Mouse (Mus musculus) right cerebral cortex, postnatal 4 days (tissue): ENCODE results near the gene Cd44.

Source experiments
- DNase-seq: peaks from one replicate; pipeline ENCODE4 v3.0.0-alpha.2; 2022

The Cd44 gene

DNA sequence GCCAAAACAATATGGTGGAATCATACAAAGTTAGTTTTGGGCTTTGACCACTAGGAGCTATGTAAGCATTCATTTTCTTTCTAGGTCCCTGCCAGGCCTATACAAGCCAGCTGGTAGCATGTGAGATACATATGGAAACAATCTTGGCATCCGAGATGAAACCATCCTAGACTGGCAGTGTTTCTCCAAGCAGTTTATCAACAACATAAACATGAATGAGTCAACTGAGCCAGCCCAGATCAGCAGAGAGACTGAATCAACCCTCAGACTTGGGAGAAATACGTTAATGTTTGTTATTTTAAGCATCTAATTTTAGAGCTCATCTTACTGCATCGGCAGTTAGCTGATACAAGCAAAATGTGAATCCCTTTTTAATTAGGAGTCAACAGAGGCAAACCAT lies 93.8 kb downstream of the Cd44 start:
- DNase-seq, result no peak

- DNase-seq, result no peak
Observed at GRCm38 (mm10) chr2:102805761-102806496, 95.5 kb downstream of the Cd44 start.

DNA sequence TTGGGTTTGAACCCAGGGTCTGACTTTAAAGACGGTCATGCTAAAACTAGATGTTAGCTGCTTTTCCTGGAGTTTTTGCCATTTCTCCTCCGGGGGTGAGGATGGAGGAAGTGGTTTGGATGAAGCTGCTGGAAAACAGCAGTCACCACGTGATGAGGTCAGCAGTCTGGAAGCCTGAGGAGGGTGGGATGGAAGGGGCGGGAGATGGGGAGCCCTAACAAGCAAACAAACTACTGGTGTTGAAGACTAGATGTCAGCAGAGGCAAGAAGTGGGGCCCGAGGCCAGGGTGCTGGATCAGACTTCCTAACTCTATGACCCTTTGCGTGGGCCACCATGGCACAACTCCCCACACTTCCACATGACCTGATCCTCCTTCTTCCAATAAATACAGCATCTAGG lies 96.2 kb downstream of the Cd44 start:
- no peak for DNase-seq

GRCm38 (mm10) chr2:102804109-102804508 lies 97.4 kb downstream of the Cd44 start:
- no peak for DNase-seq

DNA sequence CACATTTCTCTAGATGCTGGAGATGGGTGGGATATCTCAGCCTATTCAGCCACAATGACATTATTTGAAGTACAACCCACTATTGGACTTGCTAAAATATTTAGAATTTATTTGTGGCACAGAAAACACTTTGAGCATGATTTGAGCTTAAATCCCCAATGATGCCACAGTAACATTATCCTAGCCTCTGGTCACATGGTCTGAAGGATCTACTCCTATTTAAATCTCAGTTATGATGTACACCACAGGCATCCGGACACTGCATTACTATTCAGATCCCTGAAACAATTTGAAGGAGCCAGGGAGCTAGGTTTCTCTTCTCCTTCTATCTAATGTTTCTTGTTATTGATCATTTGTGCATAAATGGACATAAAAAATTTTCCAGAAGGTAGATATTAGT lies 99.6 kb downstream of the Cd44 start:
- DNase-seq, result no peak

- DNase-seq, result no peak
Observed at GRCm38 (mm10) chr2:102798149-102798548, 103.3 kb downstream of the Cd44 start.

DNA sequence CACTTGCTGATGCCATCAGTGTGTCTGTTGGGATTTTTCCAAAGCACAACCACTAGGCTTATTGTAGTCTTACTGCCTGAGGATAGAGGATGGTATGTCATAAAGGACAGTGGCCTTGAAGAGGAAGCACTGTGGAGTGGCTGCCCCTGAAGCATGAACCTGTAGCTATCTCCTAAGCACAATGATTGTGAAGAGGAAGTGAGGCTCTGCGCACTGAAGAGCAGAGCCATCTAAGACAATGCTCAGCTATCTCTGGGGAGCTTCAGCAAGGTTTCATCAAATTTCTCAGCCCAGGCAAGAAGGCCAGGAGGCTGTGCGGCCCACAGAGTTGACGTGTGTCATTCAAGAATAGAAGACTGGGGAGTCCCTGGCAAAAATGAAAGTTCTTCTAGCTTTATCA lies 106.4 kb downstream of the Cd44 start:
- DNase-seq, result no peak

GRCm38 (mm10) chr2:102792804-102793203 lies 108.7 kb downstream of the Cd44 start:
- no peak for DNase-seq

GRCm38 (mm10) chr2:102791641-102792040 lies 109.8 kb downstream of the Cd44 start:
- DNase-seq, result no peak

DNA sequence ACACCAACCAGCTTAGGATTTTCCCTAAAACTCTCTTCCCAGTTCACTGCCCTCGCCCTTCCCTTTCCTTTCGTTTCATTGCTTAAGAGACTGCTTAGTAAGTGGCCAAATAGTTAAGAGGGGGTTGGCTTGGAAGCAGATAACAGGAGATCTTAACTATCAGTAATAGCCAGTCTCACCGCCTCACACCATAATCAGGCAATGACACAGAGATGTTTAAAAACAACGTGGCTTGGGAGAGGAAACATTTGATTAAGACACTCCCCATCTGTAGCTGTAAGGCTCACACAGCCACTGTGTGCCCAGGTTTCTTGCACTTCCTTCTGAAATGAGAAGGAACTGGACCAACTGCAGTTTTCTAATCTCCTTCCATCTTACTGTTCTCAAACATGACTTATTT lies 115.8 kb downstream of the Cd44 start:
- no peak for DNase-seq

GRCm38 (mm10) chr2:102782751-102783150 lies 118.7 kb downstream of the Cd44 start:
- DNase-seq, result no peak

- no peak for DNase-seq
Observed at GRCm38 (mm10) chr2:102778208-102778607, 123.3 kb downstream of the Cd44 start.

DNA sequence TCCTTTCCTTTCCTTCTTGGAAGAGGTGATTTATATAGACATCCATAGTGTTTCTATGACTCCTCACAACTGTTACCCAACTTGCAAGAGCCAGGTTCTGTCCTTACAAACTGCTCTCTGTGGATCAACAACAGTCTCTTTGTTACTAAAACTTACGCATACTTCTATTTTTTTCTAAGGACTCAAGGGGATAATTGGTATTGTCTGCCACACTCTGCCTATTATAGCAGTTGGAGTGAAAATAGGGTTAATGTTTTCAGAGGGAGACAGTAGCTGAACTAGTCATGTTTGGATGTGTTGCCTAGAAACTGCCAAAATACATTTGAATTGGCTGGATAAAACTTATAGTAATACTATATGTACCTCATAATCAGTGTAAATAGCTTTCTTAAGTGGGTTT lies 125.9 kb downstream of the Cd44 start:
- no peak for DNase-seq

- DNase-seq, result no peak
Observed at GRCm38 (mm10) chr2:102774700-102775099, 126.8 kb downstream of the Cd44 start.

- no peak for DNase-seq
Observed at GRCm38 (mm10) chr2:102772276-102772675, 129.2 kb downstream of the Cd44 start.

DNA sequence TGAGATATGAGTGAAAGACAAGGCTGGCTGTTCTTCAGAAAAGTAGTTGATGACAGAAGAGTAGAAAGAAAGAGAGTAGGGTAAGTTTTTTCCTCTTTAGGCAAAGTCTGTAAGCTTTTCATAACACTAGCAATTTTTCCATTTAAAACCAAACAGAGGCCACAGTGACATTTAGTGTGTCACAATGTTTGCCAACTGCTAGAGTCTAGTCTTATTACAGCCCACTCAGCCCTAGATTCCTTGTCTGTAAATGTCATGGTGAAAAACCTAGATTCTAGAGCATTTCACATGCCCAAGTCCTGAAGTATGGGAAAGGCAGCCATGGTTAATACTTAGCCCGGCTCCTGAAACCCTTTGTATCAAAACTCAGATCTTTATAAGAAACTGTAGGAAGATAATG lies 130.2 kb downstream of the Cd44 start:
- no peak for DNase-seq

- no peak for DNase-seq
Observed at GRCm38 (mm10) chr2:102768267-102768666, 133.2 kb downstream of the Cd44 start.

GRCm38 (mm10) chr2:102764602-102765374 lies 136.7 kb downstream of the Cd44 start:
- no peak for DNase-seq

DNA sequence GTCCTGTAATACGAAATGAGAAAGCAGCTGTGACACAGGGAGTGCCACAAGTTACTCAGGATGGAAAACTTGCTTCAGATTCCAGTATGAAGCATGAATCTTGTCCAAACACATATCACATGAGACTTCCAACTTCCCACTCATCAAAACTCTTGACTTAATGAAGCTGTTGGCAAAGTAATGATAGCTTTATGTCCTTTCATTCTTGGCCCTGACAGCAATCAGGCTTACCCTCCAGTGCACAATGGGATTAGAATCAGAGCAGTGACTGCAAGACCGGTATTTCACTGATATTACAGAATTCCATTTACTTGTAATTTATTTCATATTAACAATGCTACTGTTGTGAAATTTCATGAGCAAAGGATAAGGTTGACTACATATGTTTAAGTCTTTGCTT lies 137.5 kb downstream of the Cd44 start:
- DNase-seq, result no peak

- no peak for DNase-seq
Observed at GRCm38 (mm10) chr2:102763176-102763575, 138.3 kb downstream of the Cd44 start.
